Mouse (Mus musculus): ENCODE measurements around the gene Nsa2. TPM values are rescaled to one million over a fixed set of nuclear protein-coding genes. Genes with fewer than 3 reads are reported as not detected.

Nsa2 gene
- polyA plus RNA-seq, 1 experiment from 2014 or later: 66.6 TPM

- Histone ChIP-seq H3K4me2 (replicated peaks) (no peak overlapping the region), H3K4me3 (no peak overlapping the region), H3K9me3 (no peaks in the 10 kb centered on the region), H3K36me3 (no peaks in the 10 kb centered on the region), H3K27me3 (no peaks in the 10 kb centered on the region), H3K4me1 (no peaks in the 10 kb centered on the region), H3K9ac (no peak overlapping the region), H3K27ac (no peak overlapping the region)
- WGBS: 80% methylated on average over 3 of the region's 3 CpGs
- ATAC-seq (ENCODE audit: low FRiP score, low read depth): no peak
Measured at GRCm38 (mm10) chr13:97080615-97081014, 57.1 kb downstream of the Nsa2 start.

GRCm38 (mm10) chr13:97080201-97080600, 57.5 kb downstream of the Nsa2 start:
- Histone ChIP-seq H3K27ac (no peak overlapping the region), H3K4me2 (replicated peaks) (no peak overlapping the region), H3K9me3 (no peaks in the 10 kb centered on the region), H3K4me1 (no peaks in the 10 kb centered on the region), H3K9ac (no peak overlapping the region), H3K36me3 (no peaks in the 10 kb centered on the region), H3K27me3 (no peaks in the 10 kb centered on the region), H3K4me3 (no peak overlapping the region)
- 73% methylated on average over 2 of the region's 2 CpGs for WGBS
- ATAC-seq (ENCODE audit: low FRiP score, low read depth): no peak

Other genes with a start within 250 kb of the Nsa2 start
- 0.36 and 0.37 TPM in 2 replicates for gene Gcnt4, start 213.2 kb downstream of the Nsa2 start, polyA plus RNA-seq (2015; fragmentation: Nextera tagmentation; extraction: Ambion mirVana)
- gene 1700029F12Rik, start 103.6 kb downstream of the Nsa2 start, polyA plus RNA-seq (2015; fragmentation: Nextera tagmentation; extraction: Ambion mirVana): not detected in 2 replicates
- gene Fam169a, start 70.7 kb downstream of the Nsa2 start, polyA plus RNA-seq (2015; fragmentation: Nextera tagmentation; extraction: Ambion mirVana): 3.9 and 4.3 TPM in 2 replicates
- gene Gm6169, start 38.7 kb downstream of the Nsa2 start, polyA plus RNA-seq (2015; fragmentation: Nextera tagmentation; extraction: Ambion mirVana): 1.9 and 2.1 TPM in 2 replicates
- gene Gfm2, start within 50 bp of the Nsa2 start, polyA plus RNA-seq (2015; fragmentation: Nextera tagmentation; extraction: Ambion mirVana): 31.1 and 33.8 TPM in 2 replicates
- 38.3 and 40.3 TPM in 2 replicates for gene Hexb, start 60.4 kb upstream of the Nsa2 start, polyA plus RNA-seq (2015; fragmentation: Nextera tagmentation; extraction: Ambion mirVana)
- 8.2 and 8.9 TPM in 2 replicates for gene Enc1, start 103.2 kb upstream of the Nsa2 start, polyA plus RNA-seq (2015; fragmentation: Nextera tagmentation; extraction: Ambion mirVana)